In genomic region chr6:117938951-117939350, GRCm38 (mm10) we compare ENCODE assay signal across 14 mouse cellular contexts. TPM values are rescaled to one million over a fixed set of nuclear protein-coding genes. Genes with fewer than 3 reads are reported as not detected.
DNase-seq lines count a peak whose midpoint lies in the region.
"Had no signal": no experiment of that assay in that cellular context is flagged by ENCODE, and none has a peak within 500 bp of the region (broad histone marks: within the 10 kb centered on the region; RNA-seq: fewer than 3 reads in every experiment).

No protein-coding gene starts in this region.

- peak; percentile 46 for DNase-seq in cerebellum, adult 11-12 months
- DNase-seq in cerebellum, adult 11 months, result no peak
- DNase-seq in layer of hippocampus, adult 11-12 months (ENCODE audit: low spot score), result peak; percentile 49
- DNase-seq in layer of hippocampus, postnatal 10 days (ENCODE audit: low spot score in 2 of 2), result no peak
- peak; percentile 26 for DNase-seq in right cerebral cortex, postnatal 25 days
- DNase-seq in right cerebral cortex, postnatal 4 days, result no peak
- DNase-seq in ovary, postnatal 10 days (ENCODE audit: low spot score), result no peak
- DNase-seq in T-cell, adult 2 months (ENCODE audit: low spot score), result no peak
- DNase-seq: gastrocnemius, postnatal 25 days; heart, postnatal 14 days; liver, embryonic 13.5 days; thymus, postnatal 14 days had no signal

RNA-seq across cellular contexts. Expression of gene Fxyd4, which starts 1.5 kb away (rescaled TPM):
- not detected for total RNA-seq in layer of hippocampus, postnatal 10 days (2021)
- total RNA-seq: adrenal gland, adult 18-20 months; gastrocnemius, postnatal 25 days; heart, postnatal 14 days; MEL had no signal

RNA-seq across cellular contexts. Expression of gene Hnrnpf, which starts 38.8 kb away (rescaled TPM):
- 100 to 1,000 TPM; 157 to 164 TPM for total RNA-seq in layer of hippocampus, postnatal 10 days (2021)

Comparison
In these comparisons a context has a peak if more than half of its experiments do, and no peak if none do; other contexts are left out.
1. DNase-seq: peak in cerebellum, adult 11-12 months (single experiment), layer of hippocampus, adult 11-12 months (single experiment) and right cerebral cortex, postnatal 25 days (single experiment); none in cerebellum, adult 11 months (single experiment), layer of hippocampus, postnatal 10 days (0 of 2), right cerebral cortex, postnatal 4 days (single experiment), ovary, postnatal 10 days (single experiment) and T-cell, adult 2 months (single experiment).